Mouse (Mus musculus) embryonic facial prominence, embryonic 11.5 days (tissue): ENCODE data around the gene Vdr. TPM values are rescaled to one million over a fixed set of nuclear protein-coding genes. Genes with fewer than 3 reads are reported as not detected.

Experiments used
- ATAC-seq: fragments of 200-750 bp; cut with Nextera tagmentation; replicated peaks from 2 replicates; pipeline ENCODE4 v1.8.0; 2017; ENCODE audit warnings: low read depth; ENCODE audit not compliant: insufficient number of reproducible peaks, low FRiP score, low TSS enrichment
- DNase-seq: peaks from one replicate; pipeline ENCODE4 v3.0.0-alpha.2; 2015; ENCODE audit warnings: low spot score
- H3K27ac ChIP-seq: fragments of 300-500 bp; sonication (generic); replicated peaks from 2 replicates; pipeline ENCODE4 v1.5.1; 2014; ENCODE audit warnings: mild to moderate bottlenecking, low read depth, low read length, control low read depth
- H3K27me3 ChIP-seq: fragments of 300-500 bp; sonication (generic); 2 replicates; pipeline ENCODE4 v1.6.1; 2014; ENCODE audit warnings: mild to moderate bottlenecking, low read length, moderate library complexity, mixed read lengths; ENCODE audit not compliant: control insufficient read depth, insufficient read depth
- H3K36me3 ChIP-seq: fragments of 300-500 bp; sonication (generic); replicated peaks from 2 replicates; pipeline ENCODE4 v1.6.1; 2014; ENCODE audit warnings: low read depth, mild to moderate bottlenecking, low read length, moderate library complexity, mixed read lengths; ENCODE audit not compliant: control insufficient read depth, insufficient read depth
- H3K4me1 ChIP-seq: fragments of 300-500 bp; sonication (generic); 2 replicates; pipeline ENCODE4 v1.6.1; 2014; ENCODE audit warnings: low read length, mixed read lengths; ENCODE audit not compliant: control insufficient read depth, insufficient read depth
- H3K4me2 ChIP-seq: fragments of 300-500 bp; sonication (generic); 2 replicates; pipeline ENCODE4 v1.6.1; 2014; ENCODE audit warnings: low read depth, mild to moderate bottlenecking, control low read depth, low read length, moderate library complexity
- H3K4me3 ChIP-seq: fragments of 300-500 bp; sonication (generic); 2 replicates; pipeline ENCODE4 v1.5.1; 2014; ENCODE audit warnings: low read depth, low read length, control low read depth
- H3K9ac ChIP-seq: fragments of 300-500 bp; sonication (generic); replicated peaks from 2 replicates; pipeline ENCODE4 v1.6.1; 2014; ENCODE audit warnings: mild to moderate bottlenecking, control low read depth, low read length
- H3K9me3 ChIP-seq: fragments of 300-500 bp; sonication (generic); replicated peaks from 2 replicates; pipeline ENCODE4 v1.6.1; 2016; ENCODE audit warnings: mild to moderate bottlenecking, low read length, inconsistent platforms, mixed read lengths; ENCODE audit not compliant: control insufficient read depth
- WGBS: fragments of 180-500 bp; shearing (Covaris S2); extraction: QIAGEN DNeasy Blood & Tissue Kit; methylation state at CpG from one replicate; pipeline ENCODE4 v1.1.7; 2014; 5-methylcytosine and 5-hydroxymethylcytosine counted together
- polyA plus RNA-seq: library from polyadenylated mRNA; unstranded; fragments of >200 nt; fragmentation: Nextera tagmentation; extraction: Ambion mirVana; gene quantifications from 2 replicates; pipeline ENCODE4 v1.2.1, GENCODE M21; 2014

Vdr gene
- polyA plus RNA-seq, 1 experiment from 2014 or later = 0.29 TPM

DNA sequence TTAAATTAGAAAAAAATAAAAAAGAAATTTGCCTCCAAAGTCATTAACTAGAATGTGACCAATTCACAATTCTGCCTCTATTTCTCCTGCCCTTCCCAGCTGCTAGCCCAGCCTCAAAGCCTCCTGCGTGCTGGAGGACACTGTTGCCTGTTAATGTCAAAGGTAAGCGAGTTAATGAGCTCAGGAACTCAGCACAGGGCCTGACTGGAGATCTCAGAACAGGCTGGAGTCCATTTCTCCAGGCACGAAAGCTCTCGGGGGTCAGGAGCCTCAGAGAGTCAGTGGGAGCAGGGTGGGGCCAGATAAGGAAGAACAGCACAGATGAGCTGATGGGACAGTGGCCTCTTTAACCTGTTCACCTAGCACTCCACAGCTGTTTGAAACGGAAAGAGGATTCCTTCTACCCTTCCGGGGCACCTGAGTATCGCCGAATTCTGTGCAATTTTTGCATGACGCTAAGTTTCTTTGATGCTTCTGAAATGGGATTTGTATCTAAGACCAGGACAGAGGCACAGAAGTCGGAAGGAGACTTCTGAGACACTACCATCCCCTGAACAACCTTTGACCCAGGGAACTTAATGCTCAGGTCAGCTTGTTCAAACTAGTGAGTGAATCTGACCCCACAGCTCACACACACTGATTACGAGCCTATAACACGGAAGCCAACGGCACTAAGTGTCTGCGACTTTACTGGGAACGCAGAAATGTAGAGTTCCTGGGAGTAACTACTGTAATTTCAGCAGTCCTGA, 7.0 kb downstream of the Vdr start:
- DNase-seq (no peak), ATAC-seq (no peak)
- H3K36me3 ChIP-seq = no peaks in the 10 kb centered on the region
- no peak overlapping the region for H3K9ac ChIP-seq
- no peaks in the 10 kb centered on the region for H3K9me3 ChIP-seq
- H3K4me3 ChIP-seq = no peak overlapping the region
- 0 out of 2 replicates have a peak, but pooled peaks cover under 1% of the 10 kb centered on the region for H3K4me1 ChIP-seq
- 78% methylated on average over 15 of the region's 15 CpGs for WGBS
- peaks cover 2% of the 10 kb centered on the region; the same call in 1 of the 2 replicates for H3K27me3 ChIP-seq
- no peak overlapping the region for H3K4me2 ChIP-seq
- no peak overlapping the region for H3K27ac ChIP-seq

- Histone ChIP-seq H3K27me3 (no peaks in the 10 kb centered on the region), H3K4me1 (no peaks in the 10 kb centered on the region), H3K4me3 (no peak overlapping the region), H3K9ac (no peak overlapping the region), H3K4me2 (no peak overlapping the region), H3K27ac (no peak overlapping the region), H3K36me3 (no peaks in the 10 kb centered on the region), H3K9me3 (no peaks in the 10 kb centered on the region)
- ATAC-seq (no peak), DNase-seq (no peak)
- WGBS = 89% methylated on average over 9 of the region's 9 CpGs
Observed at GRCm38 (mm10) chr15:97900991-97901390, 9.4 kb downstream of the Vdr start.

GRCm38 (mm10) chr15:97900336-97900912, 10.0 kb downstream of the Vdr start:
- no peaks in the 10 kb centered on the region for H3K9me3 ChIP-seq
- H3K36me3 ChIP-seq = no peaks in the 10 kb centered on the region
- H3K9ac ChIP-seq = no peak overlapping the region
- ATAC-seq (no peak), DNase-seq (no peak)
- no peaks in the 10 kb centered on the region for H3K27me3 ChIP-seq
- H3K4me1 ChIP-seq = no peaks in the 10 kb centered on the region
- H3K4me3 ChIP-seq = no peak overlapping the region
- 73% methylated on average over 12 of the region's 12 CpGs for WGBS
- no peak overlapping the region for H3K27ac ChIP-seq
- no peak overlapping the region for H3K4me2 ChIP-seq

DNA sequence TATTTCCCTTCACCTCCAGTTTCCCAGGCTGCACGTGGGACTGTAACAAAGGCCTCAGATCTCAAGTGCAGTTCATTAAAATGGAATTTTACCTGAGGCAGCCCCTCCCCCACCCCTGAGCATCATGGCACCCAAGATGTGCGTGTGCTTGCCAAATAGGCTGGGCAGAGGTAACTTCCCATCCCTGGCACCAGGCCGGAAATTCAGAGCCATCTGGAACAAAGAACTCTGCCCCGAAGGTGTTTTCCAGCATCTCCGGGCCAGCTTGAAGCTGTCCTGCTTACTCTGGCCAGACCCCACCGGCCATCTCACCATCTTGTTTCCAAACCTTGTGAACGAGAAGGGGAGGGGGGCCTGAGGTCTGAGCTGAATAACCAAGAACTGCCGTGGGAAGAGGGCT, 10.7 kb downstream of the Vdr start:
- H3K27ac ChIP-seq = no peak overlapping the region
- DNase-seq = no peak
- H3K4me3 ChIP-seq = no peak overlapping the region
- no peaks in the 10 kb centered on the region for H3K4me1 ChIP-seq
- no peaks in the 10 kb centered on the region for H3K36me3 ChIP-seq
- no peak overlapping the region for H3K9ac ChIP-seq
- ATAC-seq = no peak
- WGBS = 70% methylated on average over 8 of the region's 8 CpGs
- no peaks in the 10 kb centered on the region for H3K27me3 ChIP-seq
- no peak overlapping the region for H3K4me2 ChIP-seq
- H3K9me3 ChIP-seq = no peaks in the 10 kb centered on the region

DNA sequence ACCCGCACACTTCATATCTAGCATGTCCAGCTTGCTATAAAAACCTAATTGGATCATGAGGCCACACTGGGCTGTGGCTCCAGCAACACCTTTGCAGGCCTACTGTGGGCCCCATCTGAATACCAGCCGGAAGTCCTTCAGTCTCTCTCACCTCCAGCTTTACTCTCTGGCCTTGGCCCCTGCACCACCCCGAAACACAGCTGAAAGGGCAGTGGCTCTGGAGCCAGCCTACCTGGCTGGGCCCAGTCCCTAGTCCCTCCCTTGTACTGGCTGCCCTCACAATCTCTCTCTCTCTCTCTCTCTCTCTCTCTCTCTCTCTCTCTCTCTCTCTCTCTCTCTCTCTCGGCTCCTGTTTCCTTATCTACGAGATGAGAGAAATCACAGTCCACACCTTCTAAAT, 11.6 kb downstream of the Vdr start:
- H3K4me2 ChIP-seq = no peak overlapping the region
- H3K4me3 ChIP-seq = no peak overlapping the region
- H3K27me3 ChIP-seq = no peaks in the 10 kb centered on the region
- no peaks in the 10 kb centered on the region for H3K36me3 ChIP-seq
- no peaks in the 10 kb centered on the region for H3K9me3 ChIP-seq
- ATAC-seq (no peak), DNase-seq (no peak)
- H3K4me1 ChIP-seq = no peaks in the 10 kb centered on the region
- no peak overlapping the region for H3K9ac ChIP-seq
- WGBS = 74% methylated on average over 5 of the region's 5 CpGs
- H3K27ac ChIP-seq = no peak overlapping the region

GRCm38 (mm10) chr15:97896861-97897654, 13.4 kb downstream of the Vdr start:
- H3K9me3 ChIP-seq = no peaks in the 10 kb centered on the region
- H3K4me1 ChIP-seq = no peaks in the 10 kb centered on the region
- no peaks in the 10 kb centered on the region for H3K36me3 ChIP-seq
- DNase-seq (no peak), ATAC-seq (no peak)
- no peak overlapping the region for H3K9ac ChIP-seq
- H3K27ac ChIP-seq = no peak overlapping the region
- no peak overlapping the region for H3K4me3 ChIP-seq
- no peak overlapping the region for H3K4me2 ChIP-seq
- no peaks in the 10 kb centered on the region for H3K27me3 ChIP-seq
- WGBS = 79% methylated on average over 16 of the region's 16 CpGs

- Histone ChIP-seq H3K9me3 (no peaks in the 10 kb centered on the region), H3K36me3 (no peaks in the 10 kb centered on the region), H3K27me3 (no peaks in the 10 kb centered on the region), H3K4me1 (no peaks in the 10 kb centered on the region), H3K27ac (no peak overlapping the region), H3K4me2 (no peak overlapping the region), H3K9ac (no peak overlapping the region), H3K4me3 (no peak overlapping the region)
- ATAC-seq (no peak), DNase-seq (no peak)
- 77% methylated on average over 9 of the region's 9 CpGs for WGBS
Observed at GRCm38 (mm10) chr15:97896347-97896746, 14.1 kb downstream of the Vdr start.

GRCm38 (mm10) chr15:97895847-97896246, 14.6 kb downstream of the Vdr start:
- Histone ChIP-seq H3K9ac (no peak overlapping the region), H3K4me3 (no peak overlapping the region), H3K4me2 (no peak overlapping the region), H3K36me3 (no peaks in the 10 kb centered on the region), H3K9me3 (no peaks in the 10 kb centered on the region), H3K27ac (no peak overlapping the region), H3K27me3 (no peaks in the 10 kb centered on the region), H3K4me1 (no peaks in the 10 kb centered on the region)
- 81% methylated on average over 12 of the region's 12 CpGs for WGBS
- ATAC-seq (no peak), DNase-seq (no peak)
